Mouse (Mus musculus) bone marrow, adult 2 months (tissue): ENCODE measurements around the gene Svs1.

Experiments used
- CTCF ChIP-seq: fragments of 200-500 bp; IDR thresholded peaks from 2 replicates; pipeline ENCODE4 v1.5.1; 2011; ENCODE audit warnings: low read length, control low read depth; ENCODE audit not compliant: control insufficient read depth, insufficient read depth
- POLR2A ChIP-seq: fragments of 200-500 bp; IDR thresholded peaks from 2 replicates; pipeline ENCODE4 v1.6.1; 2011; ENCODE audit warnings: low read depth, mild to moderate bottlenecking, control low read depth, low read length, borderline replicate concordance; ENCODE audit not compliant: control insufficient read depth

- TF ChIP-seq CTCF: no peak
- no peak for TF ChIP-seq POLR2A
These were observed 36.0 kb upstream of the Svs1 start for GRCm38 (mm10) chr6:48950676-48951075.
